Mouse (Mus musculus): ENCODE data around the gene Phf12. TPM values are rescaled to one million over a fixed set of nuclear protein-coding genes. Genes with fewer than 3 reads are reported as not detected.
A peak's percentile ranks its signal among the peaks of the same experiment; 100 is the strongest.

The Phf12 gene
- polyA plus RNA-seq, 2 experiments, result 18.3 to 81.2 TPM

DNA sequence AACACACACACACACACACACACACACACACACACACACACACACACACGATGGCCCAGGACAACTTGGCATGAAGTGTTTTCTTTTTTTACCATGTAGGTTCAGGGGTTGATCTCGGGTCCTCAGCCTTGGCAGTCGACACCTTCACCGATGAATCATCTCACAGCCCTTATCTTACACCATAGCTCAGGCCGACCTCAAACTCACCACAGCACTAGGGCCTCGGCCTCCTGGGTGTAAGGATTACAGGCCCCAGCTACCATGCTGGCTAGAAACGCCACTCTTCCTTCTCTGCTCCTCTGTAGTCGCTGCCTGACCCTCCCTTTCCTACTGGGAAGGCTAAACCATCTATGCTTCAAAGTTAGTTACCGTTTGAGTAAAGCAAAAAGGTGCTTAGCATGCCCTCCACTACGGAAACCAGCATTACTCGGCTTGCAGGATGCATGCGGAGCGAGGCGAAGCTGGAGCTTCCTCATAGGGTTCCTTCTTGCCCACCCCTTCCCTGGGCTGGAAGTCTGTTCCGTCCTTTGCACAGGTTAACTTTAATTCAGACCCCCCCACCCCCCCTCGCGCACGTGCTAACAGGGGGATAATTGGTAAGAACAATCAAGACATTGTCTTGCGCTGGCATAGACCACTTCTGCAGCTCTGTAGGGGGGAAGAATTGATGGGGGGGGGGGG, 18.0 kb upstream of the Phf12 start:
- 31% methylated on average over 19 of the region's 19 CpGs for WGBS
- Histone ChIP-seq H3K27me3 (ENCODE audit: control insufficient read depth, insufficient read depth, low read length) (peaks cover 3% of the 10 kb centered on the region; the same call in 1 of the 2 replicates), H3K9me3 (ENCODE audit: control insufficient read depth, low read length) (no peaks in the 10 kb centered on the region), H3K4me2 (replicated peaks; ENCODE audit: low read depth, low read length, severe bottlenecking) (no peak overlapping the region), H3K4me3 (replicated peaks; ENCODE audit: low read length) (no peak overlapping the region), H3K36me3 (ENCODE audit: control insufficient read depth, insufficient read depth, low read length) (no peaks in the 10 kb centered on the region), H3K4me1 (ENCODE audit: control insufficient read depth, insufficient read depth, low read length) (peaks cover 12% of the 10 kb centered on the region; the same call in 1 of the 2 replicates), H3K9ac (ENCODE audit: low read depth, low read length, severe bottlenecking) (peak overlapping the region; percentile 36; the same call in 1 of the 2 replicates), H3K27ac (replicated peaks; ENCODE audit: low read depth, low read length) (no peak overlapping the region)
- ATAC-seq (ENCODE audit: low FRiP score, low read depth) (no peak), DNase-seq (ENCODE audit: low spot score) (no peak)
- no peak for TF ChIP-seq POLR2A (IDR thresholded peaks at IDR 0.05; ENCODE audit: borderline replicate concordance, extremely low read depth, insufficient read depth, insufficient read length)

DNA sequence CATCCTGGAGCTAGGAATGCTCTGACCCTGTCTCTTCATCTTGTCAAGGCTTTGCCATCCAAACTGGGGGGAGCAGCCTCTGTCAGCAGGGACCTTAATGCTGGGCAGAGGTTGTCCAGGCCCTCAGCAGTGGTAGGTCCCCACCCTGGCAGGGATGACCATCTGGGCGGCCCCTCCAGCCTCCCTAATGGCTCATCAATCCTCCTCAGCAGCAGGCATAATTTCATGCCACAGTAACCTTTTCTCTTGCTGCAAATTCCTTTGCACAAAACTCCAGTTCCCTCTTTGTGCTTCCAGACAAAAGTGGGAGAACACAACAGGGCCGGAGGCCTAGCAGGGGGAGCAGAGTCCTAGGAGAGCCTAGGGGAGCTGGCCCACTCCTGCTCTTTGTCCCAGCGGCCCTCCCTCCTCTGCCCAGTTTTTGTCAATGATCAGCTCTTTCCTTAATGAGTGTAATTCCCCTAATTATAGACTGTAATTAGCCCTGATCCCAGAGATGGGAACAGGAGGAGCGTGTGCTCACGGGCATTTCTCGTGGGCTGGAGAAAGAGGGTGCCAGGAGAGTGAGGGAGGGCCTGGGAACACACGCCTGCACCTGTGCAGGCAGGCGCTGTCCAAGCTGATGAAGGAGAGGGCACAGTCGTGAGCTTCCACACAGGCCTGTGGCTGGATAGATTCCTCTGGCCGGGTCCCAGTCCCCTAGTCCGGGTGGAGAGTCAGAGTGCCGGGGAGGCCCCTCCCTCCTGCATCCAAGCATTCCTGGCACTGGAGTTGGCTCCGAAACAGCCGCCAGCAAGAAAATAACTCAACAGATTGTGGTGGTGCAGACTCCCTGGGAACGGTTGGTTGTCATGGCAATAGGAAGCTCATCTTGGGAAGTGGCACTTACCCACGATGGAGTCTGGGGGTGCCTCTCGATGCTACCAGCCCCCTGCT, 17.2 kb upstream of the Phf12 start:
- Histone ChIP-seq H3K9ac (ENCODE audit: low read depth, low read length, severe bottlenecking) (peak overlapping the region; percentile 36; the same call in 1 of the 2 replicates), H3K4me2 (replicated peaks; ENCODE audit: low read depth, low read length, severe bottlenecking) (no peak overlapping the region), H3K9me3 (ENCODE audit: control insufficient read depth, low read length) (no peaks in the 10 kb centered on the region), H3K27ac (replicated peaks; ENCODE audit: low read depth, low read length) (no peak overlapping the region), H3K4me1 (ENCODE audit: control insufficient read depth, insufficient read depth, low read length) (peaks cover 12% of the 10 kb centered on the region; the same call in 1 of the 2 replicates), H3K4me3 (replicated peaks; ENCODE audit: low read length) (no peak overlapping the region), H3K27me3 (ENCODE audit: control insufficient read depth, insufficient read depth, low read length) (peaks cover 2% of the 10 kb centered on the region; the same call in 1 of the 2 replicates), H3K36me3 (ENCODE audit: control insufficient read depth, insufficient read depth, low read length) (no peaks in the 10 kb centered on the region)
- WGBS, result 19% methylated on average over 17 of the region's 17 CpGs
- ATAC-seq (ENCODE audit: low FRiP score, low read depth) (no peak), DNase-seq (ENCODE audit: low spot score) (peak; percentile 4)
- no peak for TF ChIP-seq POLR2A (IDR thresholded peaks at IDR 0.05; ENCODE audit: borderline replicate concordance, extremely low read depth, insufficient read depth, insufficient read length)

DNA sequence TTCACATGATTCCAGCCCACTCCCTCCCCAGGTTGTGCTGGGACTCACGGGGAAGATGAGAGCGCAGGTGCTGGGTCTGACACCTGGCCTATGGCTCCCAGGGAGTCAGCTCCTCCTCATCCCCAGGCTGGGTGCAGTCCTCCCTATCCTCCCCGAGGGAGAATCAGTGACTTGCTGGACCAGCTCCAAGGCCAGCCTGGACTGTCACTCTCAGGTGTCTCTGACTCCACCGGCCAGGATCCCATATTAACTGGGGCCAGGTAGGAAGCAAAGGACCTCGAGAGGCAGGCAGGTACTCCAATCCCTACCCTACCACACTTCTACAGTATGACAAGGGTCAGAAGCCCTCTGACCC, 16.5 kb upstream of the Phf12 start:
- no peak for ATAC-seq (ENCODE audit: low FRiP score, low read depth)
- Histone ChIP-seq H3K36me3 (ENCODE audit: control insufficient read depth, insufficient read depth, low read length) (no peaks in the 10 kb centered on the region), H3K27ac (replicated peaks; ENCODE audit: low read depth, low read length) (no peak overlapping the region), H3K9me3 (ENCODE audit: control insufficient read depth, low read length) (no peaks in the 10 kb centered on the region), H3K4me3 (replicated peaks; ENCODE audit: low read length) (no peak overlapping the region), H3K9ac (ENCODE audit: low read depth, low read length, severe bottlenecking) (no peak overlapping the region), H3K27me3 (ENCODE audit: control insufficient read depth, insufficient read depth, low read length) (no peaks in the 10 kb centered on the region), H3K4me1 (ENCODE audit: control insufficient read depth, insufficient read depth, low read length) (peaks cover 12% of the 10 kb centered on the region; the same call in 1 of the 2 replicates), H3K4me2 (replicated peaks; ENCODE audit: low read depth, low read length, severe bottlenecking) (no peak overlapping the region)
- TF ChIP-seq POLR2A (IDR thresholded peaks at IDR 0.05; ENCODE audit: borderline replicate concordance, extremely low read depth, insufficient read depth, insufficient read length), result no peak
- 57% methylated on average over 5 of the region's 5 CpGs for WGBS
- no peak for DNase-seq (ENCODE audit: low spot score)

DNA sequence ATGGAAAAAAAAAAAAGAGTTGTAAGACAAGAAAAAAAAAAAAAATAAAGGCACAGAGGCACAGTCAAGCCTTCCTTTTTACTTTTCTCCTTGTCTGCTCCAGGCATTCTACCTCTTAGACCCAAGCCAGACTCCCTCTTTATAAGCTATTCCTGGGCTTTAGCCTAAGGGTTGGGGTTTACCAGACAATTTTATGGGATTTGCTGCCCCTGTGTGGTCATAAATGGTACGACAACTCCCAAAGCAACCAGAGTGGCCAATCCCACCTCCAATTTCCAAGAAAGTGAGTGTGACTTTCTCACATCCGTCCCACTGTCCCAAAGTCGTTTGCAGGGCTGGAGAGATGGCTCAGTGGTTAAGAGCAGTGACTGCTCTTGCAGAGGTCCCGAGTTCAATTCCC, 15.4 kb upstream of the Phf12 start:
- H3K9ac ChIP-seq (ENCODE audit: low read depth, low read length, severe bottlenecking), result no peak overlapping the region
- H3K4me1 ChIP-seq (ENCODE audit: control insufficient read depth, insufficient read depth, low read length), result peaks cover 12% of the 10 kb centered on the region; the same call in 1 of the 2 replicates
- under 1% methylated on average over 4 of the region's 4 CpGs for WGBS
- no peak for TF ChIP-seq POLR2A (IDR thresholded peaks at IDR 0.05; ENCODE audit: borderline replicate concordance, extremely low read depth, insufficient read depth, insufficient read length)
- H3K36me3 ChIP-seq (ENCODE audit: control insufficient read depth, insufficient read depth, low read length), result no peaks in the 10 kb centered on the region
- H3K27me3 ChIP-seq (ENCODE audit: control insufficient read depth, insufficient read depth, low read length), result no peaks in the 10 kb centered on the region
- DNase-seq (ENCODE audit: low spot score) (peak; percentile 84), ATAC-seq (ENCODE audit: low FRiP score, low read depth) (peak; percentile 79)
- H3K4me2 ChIP-seq (replicated peaks; ENCODE audit: low read depth, low read length, severe bottlenecking), result no peak overlapping the region
- H3K9me3 ChIP-seq (ENCODE audit: control insufficient read depth, low read length), result no peaks in the 10 kb centered on the region
- no peak overlapping the region for H3K27ac ChIP-seq (replicated peaks; ENCODE audit: low read depth, low read length)
- H3K4me3 ChIP-seq (replicated peaks; ENCODE audit: low read length), result no peak overlapping the region

DNA sequence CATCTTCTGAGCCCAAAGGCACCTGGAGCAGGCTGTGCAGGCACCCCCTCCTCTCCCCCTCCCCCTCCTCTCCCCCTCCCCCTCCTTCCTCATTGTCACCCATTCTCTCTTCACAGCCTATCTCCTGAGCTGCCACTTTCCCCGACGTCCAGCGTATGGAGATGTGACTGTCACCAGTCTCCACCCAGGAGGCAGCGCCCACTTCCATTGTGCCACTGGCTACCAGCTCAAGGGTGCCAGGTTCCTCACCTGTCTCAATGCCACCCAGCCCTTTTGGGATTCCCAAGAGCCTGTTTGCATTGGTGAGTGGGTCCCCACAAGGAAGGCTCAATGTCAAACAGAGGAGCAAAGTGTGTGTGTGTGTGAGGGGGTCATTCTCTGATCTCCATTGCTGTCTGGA, 13.8 kb upstream of the Phf12 start:
- no peak overlapping the region for H3K4me2 ChIP-seq (replicated peaks; ENCODE audit: low read depth, low read length, severe bottlenecking)
- H3K27me3 ChIP-seq (ENCODE audit: control insufficient read depth, insufficient read depth, low read length), result no peaks in the 10 kb centered on the region
- H3K9me3 ChIP-seq (ENCODE audit: control insufficient read depth, low read length), result no peaks in the 10 kb centered on the region
- TF ChIP-seq POLR2A (IDR thresholded peaks at IDR 0.05; ENCODE audit: borderline replicate concordance, extremely low read depth, insufficient read depth, insufficient read length), result no peak
- H3K36me3 ChIP-seq (ENCODE audit: control insufficient read depth, insufficient read depth, low read length), result no peaks in the 10 kb centered on the region
- no peak overlapping the region for H3K27ac ChIP-seq (replicated peaks; ENCODE audit: low read depth, low read length)
- ATAC-seq (ENCODE audit: low FRiP score, low read depth), result no peak
- H3K4me1 ChIP-seq (ENCODE audit: control insufficient read depth, insufficient read depth, low read length), result peaks cover 12% of the 10 kb centered on the region; the same call in 1 of the 2 replicates
- DNase-seq (ENCODE audit: low spot score), result no peak
- WGBS, result 49% methylated on average over 4 of the region's 4 CpGs
- no peak overlapping the region for H3K4me3 ChIP-seq (replicated peaks; ENCODE audit: low read length)
- H3K9ac ChIP-seq (ENCODE audit: low read depth, low read length, severe bottlenecking), result no peak overlapping the region

Data from limb, embryonic 14.5 days (tissue).